Mouse (Mus musculus) forebrain, embryonic 15.5 days (tissue): ENCODE data around the gene 1700008O03Rik. TPM values are rescaled to one million over a fixed set of nuclear protein-coding genes. Genes with fewer than 3 reads are reported as not detected.
A peak's percentile ranks its signal among the peaks of the same experiment; 100 is the strongest.

Source experiments
- ATAC-seq: fragments of 200-750 bp; cut with Nextera tagmentation; replicated peaks from 2 replicates; pipeline ENCODE4 v1.8.0; 2017; ENCODE audit warnings: mild to moderate bottlenecking, moderate TSS enrichment, moderate library complexity
- H3K27ac ChIP-seq: fragments of 300-500 bp; sonication (generic); replicated peaks from 2 replicates; pipeline ENCODE4 v1.5.1; 2015; ENCODE audit warnings: mild to moderate bottlenecking, inconsistent platforms
- H3K27me3 ChIP-seq: fragments of 300-500 bp; sonication (generic); 2 replicates; pipeline ENCODE4 v1.6.1; 2015; ENCODE audit warnings: inconsistent platforms
- H3K36me3 ChIP-seq: fragments of 300-500 bp; sonication (generic); 2 replicates; pipeline ENCODE4 v1.6.1; 2015; ENCODE audit warnings: mild to moderate bottlenecking, inconsistent platforms
- H3K4me1 ChIP-seq: fragments of 300-500 bp; sonication (generic); 2 replicates; pipeline ENCODE4 v1.6.1; 2015; ENCODE audit warnings: inconsistent platforms
- H3K4me2 ChIP-seq: fragments of 300-500 bp; sonication (generic); replicated peaks from 2 replicates; pipeline ENCODE4 v1.6.1; 2015; ENCODE audit warnings: mild to moderate bottlenecking, inconsistent platforms
- H3K4me3 ChIP-seq: fragments of 300-500 bp; sonication (generic); 2 replicates; pipeline ENCODE4 v1.5.1; 2015; ENCODE audit warnings: mild to moderate bottlenecking, inconsistent platforms
- H3K9ac ChIP-seq: fragments of 300-500 bp; sonication (generic); replicated peaks from 2 replicates; pipeline ENCODE4 v1.6.1; 2015; ENCODE audit warnings: mild to moderate bottlenecking, inconsistent platforms
- H3K9me3 ChIP-seq: fragments of 300-500 bp; sonication (generic); 2 replicates; pipeline ENCODE4 v1.6.1; 2016; ENCODE audit warnings: inconsistent platforms
- WGBS: fragments of 180-500 bp; shearing (Covaris S2); methylation state at CpG from one replicate; pipeline ENCODE4 v1.1.7; 2015; ENCODE audit warnings: mixed read lengths; 5-methylcytosine and 5-hydroxymethylcytosine counted together
- polyA plus RNA-seq: library from polyadenylated mRNA; unstranded; fragments of >200 nt; fragmentation: Nextera tagmentation; extraction: Ambion mirVana; gene quantifications from 2 replicates; pipeline ENCODE4 v1.2.1, GENCODE M21; 2015

Gene 1700008O03Rik
- polyA plus RNA-seq, 1 experiment from 2014 or later: 1.4 TPM

DNA sequence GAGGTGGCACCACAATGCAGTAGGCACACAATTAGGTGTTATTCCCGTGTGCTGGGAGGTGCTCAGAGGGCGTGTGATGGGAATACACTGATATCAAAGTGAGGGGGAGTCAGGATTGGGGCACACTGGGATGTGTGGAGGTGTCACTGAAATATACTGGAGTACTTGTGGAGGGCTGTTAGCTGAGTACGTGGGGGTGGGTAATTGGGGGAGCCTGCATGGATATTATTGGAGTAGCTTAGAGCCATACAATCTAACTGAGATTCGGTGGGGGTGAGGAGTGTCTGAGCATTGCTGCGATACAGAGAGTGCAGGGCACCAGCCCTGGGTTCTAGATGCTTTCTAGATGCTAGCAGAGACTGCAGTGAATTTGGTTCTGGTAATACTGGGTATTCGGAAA lies 45.4 kb downstream of the 1700008O03Rik start:
- Histone ChIP-seq H3K4me2 (no peak overlapping the region), H3K9me3 (no peaks in the 10 kb centered on the region), H3K4me3 (no peak overlapping the region), H3K27ac (no peak overlapping the region), H3K36me3 (peaks cover 20% of the 10 kb centered on the region), H3K4me1 (peaks cover 16% of the 10 kb centered on the region), H3K27me3 (peaks cover 25% of the 10 kb centered on the region), H3K9ac (no peak overlapping the region)
- ATAC-seq: no peak
- 71% methylated on average over 6 of the region's 6 CpGs for WGBS

GRCm38 (mm10) chr7:44337121-44337849 lies 48.3 kb downstream of the 1700008O03Rik start:
- H3K4me3 ChIP-seq: peak overlapping the region; percentile 54
- peak overlapping the region; percentile 60 for H3K4me2 ChIP-seq
- no peaks in the 10 kb centered on the region for H3K9me3 ChIP-seq
- peak; percentile 14 for ATAC-seq
- H3K4me1 ChIP-seq: peaks cover 18% of the 10 kb centered on the region
- H3K27me3 ChIP-seq: peaks cover 25% of the 10 kb centered on the region
- WGBS: 2% methylated on average over 32 of the region's 32 CpGs
- H3K27ac ChIP-seq: peak overlapping the region; percentile 81
- peaks cover under 1% of the 10 kb centered on the region; the same call in 1 of the 2 replicates for H3K36me3 ChIP-seq
- H3K9ac ChIP-seq: peak overlapping the region; percentile 65

- H3K4me3 ChIP-seq: peak overlapping the region; percentile 54
- peaks cover 18% of the 10 kb centered on the region for H3K4me1 ChIP-seq
- WGBS: 1% methylated on average over 53 of the region's 54 CpGs
- H3K9me3 ChIP-seq: no peaks in the 10 kb centered on the region
- peak overlapping the region; percentile 65 for H3K9ac ChIP-seq
- H3K27ac ChIP-seq: peak overlapping the region; percentile 81
- no peaks in the 10 kb centered on the region for H3K36me3 ChIP-seq
- peak overlapping the region; percentile 60 for H3K4me2 ChIP-seq
- peak; percentile 77 for ATAC-seq
- H3K27me3 ChIP-seq: peaks cover 25% of the 10 kb centered on the region
Measured at GRCm38 (mm10) chr7:44336046-44337021, 49.3 kb downstream of the 1700008O03Rik start.

GRCm38 (mm10) chr7:44335031-44335878 lies 50.4 kb downstream of the 1700008O03Rik start:
- Histone ChIP-seq H3K9ac (peak overlapping the region; percentile 65), H3K9me3 (no peaks in the 10 kb centered on the region), H3K4me2 (peak overlapping the region; percentile 60), H3K4me3 (peak overlapping the region; percentile 54), H3K27me3 (peaks cover 25% of the 10 kb centered on the region), H3K36me3 (no peaks in the 10 kb centered on the region), H3K4me1 (peaks cover 18% of the 10 kb centered on the region), H3K27ac (peak overlapping the region; percentile 81)
- ATAC-seq: peak; percentile 71
- 5% methylated on average over 24 of the region's 40 CpGs for WGBS

DNA sequence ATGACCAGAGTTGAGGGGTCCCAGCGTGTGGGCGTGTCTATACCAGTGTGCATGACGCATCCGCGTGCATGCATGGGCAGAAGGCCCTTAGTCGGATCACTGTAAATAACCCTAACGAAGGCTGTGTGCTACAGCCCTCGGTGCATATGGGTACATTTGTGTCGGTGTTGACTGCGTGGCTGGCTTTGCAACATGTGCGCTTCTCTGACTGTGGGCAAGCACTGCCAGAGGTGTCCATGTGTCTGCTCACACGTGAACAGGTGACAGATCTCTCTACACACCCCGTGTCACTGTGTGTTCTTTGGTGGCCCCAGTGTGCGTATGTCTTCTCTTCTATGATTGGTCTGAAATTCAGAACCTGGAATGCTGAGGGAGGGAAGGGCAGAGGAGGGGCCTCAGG lies 51.5 kb downstream of the 1700008O03Rik start:
- no peak overlapping the region for H3K9ac ChIP-seq
- ATAC-seq: no peak
- 73% methylated on average over 14 of the region's 14 CpGs for WGBS

GRCm38 (mm10) chr7:44332336-44332735 lies 53.3 kb downstream of the 1700008O03Rik start:
- no peak for ATAC-seq
- Histone ChIP-seq H3K36me3 (peaks cover 4% of the 10 kb centered on the region), H3K4me2 (no peak overlapping the region), H3K27me3 (peaks cover 12% of the 10 kb centered on the region), H3K4me3 (no peak overlapping the region), H3K4me1 (peaks cover 12% of the 10 kb centered on the region), H3K9me3 (no peaks in the 10 kb centered on the region), H3K9ac (no peak overlapping the region), H3K27ac (no peak overlapping the region)
- WGBS: 73% methylated on average over 3 of the region's 3 CpGs

More for the DNA sequence above, 51.5 kb downstream of the 1700008O03Rik start:
- H3K4me3 ChIP-seq: no peak overlapping the region
- no peaks in the 10 kb centered on the region for H3K9me3 ChIP-seq
- no peak overlapping the region for H3K4me2 ChIP-seq
- peaks cover 18% of the 10 kb centered on the region for H3K4me1 ChIP-seq
- peaks cover 25% of the 10 kb centered on the region for H3K27me3 ChIP-seq
- no peak overlapping the region for H3K27ac ChIP-seq
- H3K36me3 ChIP-seq: peaks cover 2% of the 10 kb centered on the region

DNA sequence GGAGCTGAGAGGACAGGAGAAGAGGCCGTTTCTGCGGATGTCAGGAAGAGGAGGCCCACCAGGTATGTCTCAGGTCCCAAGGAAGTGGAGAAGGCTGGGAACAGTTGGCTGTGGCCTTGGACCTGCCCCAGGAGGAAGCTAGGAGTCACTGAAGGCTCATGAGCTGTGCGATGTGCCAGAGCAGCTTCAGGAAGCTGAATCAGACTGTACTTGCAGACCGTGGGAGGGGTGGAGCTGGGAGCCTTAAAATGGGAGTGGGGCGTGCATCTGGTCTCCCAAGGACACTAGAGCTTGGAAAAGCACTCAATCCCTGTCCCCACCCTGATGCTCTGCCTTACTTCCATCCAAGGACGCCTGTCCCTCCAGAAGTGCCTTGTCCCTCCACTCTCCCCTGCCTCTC lies 59.0 kb downstream of the 1700008O03Rik start:
- Histone ChIP-seq H3K27ac (no peak overlapping the region), H3K9ac (no peak overlapping the region), H3K36me3 (peaks cover 31% of the 10 kb centered on the region), H3K4me2 (no peak overlapping the region), H3K4me1 (no peaks in the 10 kb centered on the region), H3K4me3 (no peak overlapping the region), H3K9me3 (no peaks in the 10 kb centered on the region), H3K27me3 (no peaks in the 10 kb centered on the region)
- WGBS: 73% methylated on average over 6 of the region's 6 CpGs
- ATAC-seq: no peak

- Histone ChIP-seq H3K9ac (no peak overlapping the region), H3K27me3 (no peaks in the 10 kb centered on the region), H3K4me1 (peaks cover 10% of the 10 kb centered on the region), H3K4me2 (no peak overlapping the region), H3K36me3 (peaks cover 50% of the 10 kb centered on the region), H3K27ac (no peak overlapping the region), H3K4me3 (no peak overlapping the region), H3K9me3 (no peaks in the 10 kb centered on the region)
- 73% methylated on average over 1 of the region's 1 CpGs for WGBS
- no peak for ATAC-seq
Measured at GRCm38 (mm10) chr7:44322290-44322689, 63.3 kb downstream of the 1700008O03Rik start.

DNA sequence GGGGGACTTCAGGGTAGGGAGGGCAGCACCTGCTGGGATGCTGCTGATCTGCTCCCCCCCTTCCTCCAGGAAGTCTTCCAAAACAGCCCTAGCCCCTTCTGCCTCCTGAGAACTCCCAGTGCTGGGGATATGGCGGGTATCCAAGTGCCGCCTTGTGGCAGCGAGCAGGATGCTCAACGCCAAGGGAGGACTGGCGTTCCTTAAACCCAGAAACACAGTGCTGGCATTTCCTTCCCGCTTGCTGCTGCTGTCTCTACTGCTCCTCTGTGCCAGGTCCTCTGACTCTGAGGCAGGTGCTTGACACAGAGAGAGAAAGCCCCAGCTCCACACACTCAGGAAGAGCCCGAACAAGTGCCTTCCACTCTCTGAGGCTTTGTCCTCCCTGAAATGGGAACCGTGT lies 64.7 kb downstream of the 1700008O03Rik start:
- Histone ChIP-seq H3K27ac (peak overlapping the region; percentile 74), H3K27me3 (no peaks in the 10 kb centered on the region), H3K36me3 (peaks cover 51% of the 10 kb centered on the region), H3K9ac (no peak overlapping the region), H3K4me3 (no peak overlapping the region), H3K4me1 (peaks cover 10% of the 10 kb centered on the region), H3K4me2 (no peak overlapping the region), H3K9me3 (no peaks in the 10 kb centered on the region)
- ATAC-seq: peak; percentile 57
- WGBS: 41% methylated on average over 8 of the region's 8 CpGs

- Histone ChIP-seq H3K36me3 (peaks cover 58% of the 10 kb centered on the region), H3K4me2 (no peak overlapping the region), H3K4me1 (peaks cover 10% of the 10 kb centered on the region), H3K4me3 (no peak overlapping the region), H3K27ac (no peak overlapping the region), H3K9ac (no peak overlapping the region), H3K27me3 (no peaks in the 10 kb centered on the region), H3K9me3 (no peaks in the 10 kb centered on the region)
- ATAC-seq: no peak
- WGBS: 34% methylated on average over 4 of the region's 4 CpGs
Measured at GRCm38 (mm10) chr7:44317913-44318312, 67.7 kb downstream of the 1700008O03Rik start.

DNA sequence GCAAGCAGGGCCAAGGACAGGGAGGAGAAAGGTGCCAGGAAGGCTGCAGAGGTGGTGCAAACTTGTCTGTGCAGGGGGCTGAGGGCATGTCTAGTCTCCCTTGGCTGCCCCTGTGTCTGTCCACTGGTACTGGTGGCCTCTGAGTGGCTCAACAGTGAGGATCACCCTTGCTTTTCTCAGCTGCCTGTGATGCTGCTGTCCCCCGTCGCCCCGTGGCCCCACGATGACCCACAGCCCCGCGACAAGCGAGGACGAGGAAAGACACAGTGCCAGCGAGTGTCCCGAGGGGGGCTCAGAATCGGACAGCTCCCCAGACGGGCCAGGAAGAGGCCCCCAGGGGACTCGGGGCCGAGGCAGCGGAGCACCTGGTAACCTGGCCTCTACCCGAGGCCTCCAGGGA lies 73.1 kb downstream of the 1700008O03Rik start:
- Histone ChIP-seq H3K9me3 (no peaks in the 10 kb centered on the region), H3K4me3 (no peak overlapping the region)
- WGBS: 72% methylated on average over 16 of the region's 16 CpGs

More for the DNA sequence above, 73.1 kb downstream of the 1700008O03Rik start:
- ATAC-seq: no peak
- H3K27me3 ChIP-seq: no peaks in the 10 kb centered on the region
- no peak overlapping the region for H3K27ac ChIP-seq
- H3K36me3 ChIP-seq: peaks cover 23% of the 10 kb centered on the region
- peaks cover 20% of the 10 kb centered on the region for H3K4me1 ChIP-seq
- no peak overlapping the region for H3K9ac ChIP-seq
- no peak overlapping the region for H3K4me2 ChIP-seq
